Mouse (Mus musculus): Measurements from ENCODE around the gene Arpc5l.

- TF ChIP-seq CTCF (IDR thresholded peaks at IDR 0.05; ENCODE audit: borderline replicate concordance, insufficient read depth, low read length) (no peak), POLR2A (IDR thresholded peaks at IDR 0.05; ENCODE audit: low read depth, low read length) (no peak; the same call in 1 of the 2 replicates)
Measured at GRCm38 (mm10) chr2:39000587-39000919, 4.6 kb upstream of the Arpc5l start.
